ENCODE assay signal across 8 mouse cellular contexts in the genomic region with DNA sequence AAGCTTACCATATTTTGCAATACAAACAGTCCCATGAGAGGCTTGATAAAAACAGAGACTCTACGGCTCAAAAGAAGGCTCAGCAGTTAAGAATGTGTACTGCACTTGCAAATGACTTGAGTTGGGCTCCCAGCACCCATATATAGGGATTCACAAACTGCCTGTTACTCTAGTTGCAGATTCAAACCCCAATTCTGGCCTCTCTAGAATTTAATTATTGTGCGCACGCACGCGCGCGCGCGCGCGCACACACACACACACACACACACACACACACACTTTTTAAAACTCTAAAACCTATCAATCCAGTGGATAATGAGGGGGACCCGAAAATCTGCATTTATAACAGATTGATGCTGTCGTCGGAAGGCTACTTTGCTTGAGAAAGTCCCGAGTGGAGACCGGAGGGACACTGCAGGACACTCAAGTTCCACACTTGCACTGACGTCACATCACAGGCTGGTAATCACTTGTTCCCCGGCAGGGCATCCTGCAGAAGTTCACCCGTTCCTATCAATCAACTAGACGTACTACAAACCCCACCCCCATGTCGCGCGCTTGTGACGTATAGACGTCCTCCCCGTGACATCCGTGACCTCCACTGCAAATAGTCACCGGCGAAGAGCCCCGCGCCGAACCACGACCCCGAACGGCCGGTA. TPM values are rescaled to one million over a fixed set of nuclear protein-coding genes. Genes with fewer than 3 reads are reported as not detected.
DNase-seq lines count a peak whose midpoint lies in the region; ATAC-seq and TF ChIP-seq lines count a peak whose summit lies in the region.

No protein-coding gene starts in this region.

- peaks cover 0 to 13% of the 10 kb centered on the region in 2 experiments; a peak in 2 of 4 replicates for H3K4me1 ChIP-seq in CH12.LX (ENCODE audit: control insufficient read depth in 1 of 2, insufficient read depth in 2 of 2)
- H3K4me1 ChIP-seq in heart, embryonic 12.5 days (replicated peaks) = no peaks in the 10 kb centered on the region
- H3K4me1 ChIP-seq in kidney, postnatal 0 days (replicated peaks; ENCODE audit: insufficient read depth, low read length) = no peaks in the 10 kb centered on the region
- H3K4me1 ChIP-seq in liver, adult 2 months (ENCODE audit: control insufficient read depth, insufficient read depth, low read length) = 0 out of 2 replicates have a peak, but pooled peaks cover 1% of the 10 kb centered on the region
- no peaks in the 10 kb centered on the region for H3K4me1 ChIP-seq in stomach, embryonic 14.5 days (ENCODE audit: control insufficient read depth, insufficient read depth, low read length)

- peak overlapping the region; percentile 89 for H3K27ac ChIP-seq in CH12.LX (ENCODE audit: insufficient read depth, low read depth)
- peak overlapping the region; percentile 98 for H3K27ac ChIP-seq in heart, embryonic 12.5 days (ENCODE audit: poor library complexity, severe bottlenecking)
- peak overlapping the region; percentile 96 for H3K27ac ChIP-seq in kidney, postnatal 0 days
- peak overlapping the region; percentile 99 for H3K27ac ChIP-seq in liver, adult 2 months (replicated peaks; ENCODE audit: insufficient read depth, low read depth, low read length)
- peak overlapping the region; percentile 89 for H3K27ac ChIP-seq in stomach, embryonic 14.5 days (ENCODE audit: low read length)

- H3K9ac ChIP-seq in CH12.LX (ENCODE audit: insufficient read depth, low read depth) = peak overlapping the region; percentile 70
- peak overlapping the region; percentile 81 for H3K9ac ChIP-seq in heart, embryonic 12.5 days
- peak overlapping the region; percentile 88 for H3K9ac ChIP-seq in kidney, postnatal 0 days (ENCODE audit: low read depth, low read length)
- peak overlapping the region; percentile 97 for H3K9ac ChIP-seq in liver, adult 2 months (ENCODE audit: low read depth, low read length)
- H3K9ac ChIP-seq in stomach, embryonic 14.5 days (replicated peaks; ENCODE audit: low read depth, low read length) = peak overlapping the region; percentile 41

- no peaks in the 10 kb centered on the region for H3K79me2 ChIP-seq in CH12.LX (replicated peaks; ENCODE audit: control insufficient read depth, extremely low read depth, insufficient read depth, poor library complexity, severe bottlenecking)
- no peaks in the 10 kb centered on the region; the same call in 1 of the 2 replicates for H3K79me2 ChIP-seq in liver, adult 2 months (ENCODE audit: control insufficient read depth, insufficient read depth, low read length)

- H3K4me3 ChIP-seq in CH12.LX (replicated peaks in 1 of 3; ENCODE audit: low read depth in 2 of 3, low read length in 2 of 3, poor library complexity in 1 of 3) = peak overlapping the region; percentile 71 to 91 (median 87)
- H3K4me3 ChIP-seq in heart, embryonic 12.5 days = peak overlapping the region; percentile 78
- H3K4me3 ChIP-seq in kidney, postnatal 0 days (replicated peaks; ENCODE audit: low read depth, low read length) = peak overlapping the region; percentile 80
- H3K4me3 ChIP-seq in liver, adult 2 months (ENCODE audit: insufficient read depth, low read depth, low read length) = peak overlapping the region; percentile 92
- H3K4me3 ChIP-seq in stomach, embryonic 14.5 days (ENCODE audit: low read depth, low read length) = peak overlapping the region; percentile 62

- WGBS in heart, embryonic 12.5 days = under 1% methylated on average over 36 of the region's 36 CpGs
- WGBS in kidney, postnatal 0 days = under 1% methylated on average over 36 of the region's 36 CpGs
- WGBS in liver, adult 2 months = under 1% methylated on average over 36 of the region's 36 CpGs
- WGBS in stomach, embryonic 14.5 days = under 1% methylated on average over 36 of the region's 36 CpGs

- peak; percentile 96 for ATAC-seq in heart, embryonic 12.5 days (ENCODE audit: insufficient number of reproducible peaks, low FRiP score)
- ATAC-seq in kidney, postnatal 0 days (replicated peaks; ENCODE audit: low FRiP score, low read depth) = peak; percentile 94
- ATAC-seq in monocyte, adult 5-6 weeks (replicated peaks; ENCODE audit: insufficient number of reproducible peaks, low FRiP score, low TSS enrichment, poor library complexity, severe bottlenecking) = peak; percentile 91
- ATAC-seq in stomach, embryonic 14.5 days (ENCODE audit: insufficient number of reproducible peaks, insufficient read depth, low FRiP score, low read depth) = peak; percentile 91

- no peak; the same call in 1 of the 2 replicates for TF ChIP-seq POLR2A in CH12.LX (IDR thresholded peaks at IDR 0.05; ENCODE audit: low read depth, low read length)
- no peak for TF ChIP-seq POLR2A in liver, adult 2 months (IDR thresholded peaks at IDR 0.05; ENCODE audit: extremely low read depth, insufficient read depth, low read length)

- TF ChIP-seq EP300 in CH12.LX (IDR thresholded peaks at IDR 0.05; ENCODE audit: low read length) = no peak

- DNase-seq in CH12.LX (ENCODE audit: extremely low read depth) = peak; percentile 98
- DNase-seq in brain, embryonic 18.5 days (ENCODE audit: low read depth, low spot score) = peak; percentile 91
- peak; percentile 66 for DNase-seq in fat pad, adult 2 months (ENCODE audit: extremely low read depth, low read depth, low spot score)
- DNase-seq in kidney, postnatal 0 days (ENCODE audit: low spot score) = peak; percentile 94
- DNase-seq in liver, adult 2 months (ENCODE audit: extremely low read depth, low read depth, low spot score) = peak; percentile 95

- H3K36me3 ChIP-seq in CH12.LX (replicated peaks in 1 of 2; ENCODE audit: control insufficient read depth in 1 of 2, insufficient read depth in 1 of 2, low read length in 1 of 2) = peaks cover 0 to 21% of the 10 kb centered on the region in 2 experiments
- peaks cover 17% of the 10 kb centered on the region for H3K36me3 ChIP-seq in heart, embryonic 12.5 days
- peaks cover 5% of the 10 kb centered on the region; the same call in 1 of the 2 replicates for H3K36me3 ChIP-seq in kidney, postnatal 0 days (ENCODE audit: insufficient read depth, low read length)
- H3K36me3 ChIP-seq in liver, adult 2 months (ENCODE audit: control insufficient read depth, insufficient read depth, low read length) = no peaks in the 10 kb centered on the region; the same call in 1 of the 2 replicates
- H3K36me3 ChIP-seq in stomach, embryonic 14.5 days (ENCODE audit: control insufficient read depth, insufficient read depth, low read length) = no peaks in the 10 kb centered on the region; the same call in 1 of the 2 replicates

- dilution Hi-C loops in CH12.LX (cut with MboI; ENCODE audit: extremely low pct_ligation_motif_present, extremely low pct_unique_long_range_greater_than_20kb, low sequenced_read_pairs) = no loop called here

- in situ Hi-C loops in CH12.LX (cut with MboI; ENCODE audit: low pct_ligation_motif_present, low pct_unique_long_range_greater_than_20kb, low sequenced_read_pairs) = no loop called here

- no peaks in the 10 kb centered on the region for H3K9me3 ChIP-seq in CH12.LX (replicated peaks; ENCODE audit: low read length)
- no peaks in the 10 kb centered on the region for H3K9me3 ChIP-seq in heart, embryonic 12.5 days (replicated peaks)
- H3K9me3 ChIP-seq in kidney, postnatal 0 days (replicated peaks; ENCODE audit: low read length) = no peaks in the 10 kb centered on the region
- H3K9me3 ChIP-seq in stomach, embryonic 14.5 days (ENCODE audit: control insufficient read depth, low read depth, low read length) = no peaks in the 10 kb centered on the region

- no peak for TF ChIP-seq RAD21 in CH12.LX (IDR thresholded peaks at IDR 0.05; ENCODE audit: low read depth, low read length)

- peak overlapping the region; percentile 99 for H3K4me2 ChIP-seq in CH12.LX (ENCODE audit: insufficient read depth, low read depth, poor library complexity, severe bottlenecking)
- peak overlapping the region; percentile 69 for H3K4me2 ChIP-seq in heart, embryonic 12.5 days
- peak overlapping the region; percentile 73 for H3K4me2 ChIP-seq in kidney, postnatal 0 days (ENCODE audit: low read length)
- H3K4me2 ChIP-seq in stomach, embryonic 14.5 days (replicated peaks; ENCODE audit: low read depth, low read length) = peak overlapping the region; percentile 52

- H3K27me3 ChIP-seq in CH12.LX (replicated peaks) = peaks cover 2% of the 10 kb centered on the region
- no peaks in the 10 kb centered on the region for H3K27me3 ChIP-seq in heart, embryonic 12.5 days (replicated peaks)
- no peaks in the 10 kb centered on the region for H3K27me3 ChIP-seq in kidney, postnatal 0 days (ENCODE audit: insufficient read depth, low read length)
- no peaks in the 10 kb centered on the region for H3K27me3 ChIP-seq in liver, adult 2 months (ENCODE audit: control insufficient read depth, insufficient read depth, low read length)
- H3K27me3 ChIP-seq in stomach, embryonic 14.5 days (ENCODE audit: control insufficient read depth, insufficient read depth, low read length) = no peaks in the 10 kb centered on the region

- no peak; a peak in 1 of 4 replicates for TF ChIP-seq CTCF in CH12.LX (conservative IDR thresholded peaks at IDR 0.05 in 1 of 2, IDR thresholded peaks at IDR 0.05 in 1 of 2; ENCODE audit: low read depth in 2 of 2, low read length in 2 of 2)
- 0 out of 2 replicates have a peak, but pooled peaks have one; percentile 5 for TF ChIP-seq CTCF in kidney, postnatal 0 days (IDR thresholded peaks at IDR 0.05; ENCODE audit: low read depth)
- TF ChIP-seq CTCF in liver, adult 2 months (IDR thresholded peaks at IDR 0.05; ENCODE audit: low read depth, low read length) = no peak

RNA-seq across cellular contexts. Expression of gene Coq7, which starts 0.5 kb away (rescaled TPM):
- total RNA-seq in CH12.LX (2012; rRNA removed) (43.6 and 54.2 TPM in 2 replicates), CH12.LX (2014; rRNA removed) (38.8 and 42.1 TPM in 2 replicates)
- 50.4 and 53.7 TPM in 2 replicates for polyA plus RNA-seq in CH12.LX (2012; ENCODE audit: insufficient read length, low read depth)
- 148 and 149 TPM in 2 replicates for polyA plus RNA-seq in heart, embryonic 12.5 days (2016; fragmentation: Nextera tagmentation; extraction: Ambion mirVana)
- polyA plus RNA-seq in kidney, postnatal 0 days (2015; fragmentation: Nextera tagmentation; extraction: Ambion mirVana) = 165 and 168 TPM in 2 replicates
- 40.1 and 51.7 TPM in 2 replicates for total RNA-seq in liver, adult 2 months (2014; rRNA removed)
- 37.4 and 41.5 TPM in 2 replicates for polyA plus RNA-seq in liver, adult 2 months (2012; rRNA removed)
- 4.1 to 7.9 TPM (median 5.2 TPM) in 3 replicates for total RNA-seq in monocyte, adult 5-6 weeks (2017)
- 124 and 126 TPM in 2 replicates for polyA plus RNA-seq in stomach, embryonic 14.5 days (2014; fragmentation: Nextera tagmentation; extraction: Ambion mirVana)

RNA-seq across cellular contexts. Expression of gene Itpripl2, which starts 40.9 kb away (rescaled TPM):
- total RNA-seq in CH12.LX (2012; rRNA removed) = not detected in 2 replicates
- total RNA-seq in CH12.LX (2014; rRNA removed) = not detected in 2 replicates
- polyA plus RNA-seq in CH12.LX (2012; ENCODE audit: insufficient read length, low read depth) = not detected in 2 replicates
- polyA plus RNA-seq in heart, embryonic 12.5 days (2016; fragmentation: Nextera tagmentation; extraction: Ambion mirVana) = 3.7 and 4.1 TPM in 2 replicates
- 4.8 and 5.0 TPM in 2 replicates for polyA plus RNA-seq in kidney, postnatal 0 days (2015; fragmentation: Nextera tagmentation; extraction: Ambion mirVana)
- 3.5 and 4.2 TPM in 2 replicates for total RNA-seq in liver, adult 2 months (2014; rRNA removed)
- 0.98 and 1.6 TPM in 2 replicates for polyA plus RNA-seq in liver, adult 2 months (2012; rRNA removed)
- total RNA-seq in monocyte, adult 5-6 weeks (2017) = 13.5 to 17.3 TPM (median 14.1 TPM) in 3 replicates
- 3.1 and 3.7 TPM in 2 replicates for polyA plus RNA-seq in stomach, embryonic 14.5 days (2014; fragmentation: Nextera tagmentation; extraction: Ambion mirVana)

RNA-seq across cellular contexts. Expression of gene Tmc7, which starts 51.9 kb away (rescaled TPM):
- total RNA-seq in CH12.LX (2012; rRNA removed) = not detected in 2 replicates
- 0.13 TPM in 1 of 2 replicates, not detected in the other for total RNA-seq in CH12.LX (2014; rRNA removed)
- polyA plus RNA-seq in CH12.LX (2012; ENCODE audit: insufficient read length, low read depth) = 0.26 TPM in 1 of 2 replicates, not detected in the other
- 2.4 TPM in 2 replicates for polyA plus RNA-seq in heart, embryonic 12.5 days (2016; fragmentation: Nextera tagmentation; extraction: Ambion mirVana)
- polyA plus RNA-seq in kidney, postnatal 0 days (2015; fragmentation: Nextera tagmentation; extraction: Ambion mirVana) = 1.3 and 1.6 TPM in 2 replicates
- 1.9 and 3.2 TPM in 2 replicates for total RNA-seq in liver, adult 2 months (2014; rRNA removed)
- polyA plus RNA-seq in liver, adult 2 months (2012; rRNA removed) = 0.33 and 0.39 TPM in 2 replicates
- total RNA-seq in monocyte, adult 5-6 weeks (2017) = not detected in 3 replicates
- 13.3 and 14.8 TPM in 2 replicates for polyA plus RNA-seq in stomach, embryonic 14.5 days (2014; fragmentation: Nextera tagmentation; extraction: Ambion mirVana)

Comparison
In these comparisons a context has a peak if more than half of its experiments do, and no peak if none do; other contexts are left out.
1. Peak in every context shown above with its lines: DNase-seq, ATAC-seq, H3K4me3 ChIP-seq and H3K27ac ChIP-seq.
2. H3K9ac ChIP-seq: peak in every context shown above with its lines; median percentile 97 in liver, adult 2 months; 88 in kidney, postnatal 0 days; 81 in heart, embryonic 12.5 days; 70 in CH12.LX; 41 in stomach, embryonic 14.5 days.